Mouse (Mus musculus) liver, embryonic 13.5 days (tissue): ENCODE results near the gene Pop7. TPM values are rescaled to one million over a fixed set of nuclear protein-coding genes. Genes with fewer than 3 reads are reported as not detected.

Experiments used
- ATAC-seq: fragments of 200-750 bp; cut with Nextera tagmentation; 2 replicates; pipeline ENCODE4 v1.8.0; 2017; ENCODE audit warnings: low read depth, mild to moderate bottlenecking, moderate number of reproducible peaks, moderate library complexity
- DNase-seq: peaks from one replicate; pipeline ENCODE4 v3.0.0; 2022
- H3K27ac ChIP-seq: fragments of 300-500 bp; sonication (generic); 2 replicates; pipeline ENCODE4 v1.5.1; 2015; ENCODE audit warnings: moderate library complexity, mild to moderate bottlenecking, inconsistent platforms
- H3K27me3 ChIP-seq: fragments of 300-500 bp; sonication (generic); 2 replicates; pipeline ENCODE4 v1.6.1; 2015; ENCODE audit warnings: mild to moderate bottlenecking, inconsistent platforms
- H3K36me3 ChIP-seq: fragments of 300-500 bp; sonication (generic); 2 replicates; pipeline ENCODE4 v1.6.1; 2015; ENCODE audit warnings: mild to moderate bottlenecking, inconsistent platforms
- H3K4me1 ChIP-seq: fragments of 300-500 bp; sonication (generic); replicated peaks from 2 replicates; pipeline ENCODE4 v1.6.1; 2015; ENCODE audit warnings: inconsistent platforms
- H3K4me2 ChIP-seq: fragments of 300-500 bp; sonication (generic); 2 replicates; pipeline ENCODE4 v1.6.1; 2015; ENCODE audit warnings: inconsistent platforms, mild to moderate bottlenecking, moderate library complexity
- H3K4me3 ChIP-seq: fragments of 300-500 bp; sonication (generic); replicated peaks from 2 replicates; pipeline ENCODE4 v1.5.1; 2015; ENCODE audit warnings: mild to moderate bottlenecking, inconsistent platforms
- H3K9ac ChIP-seq: fragments of 300-500 bp; sonication (generic); 2 replicates; pipeline ENCODE4 v1.6.1; 2015; ENCODE audit warnings: mild to moderate bottlenecking, inconsistent platforms
- H3K9me3 ChIP-seq: fragments of 300-500 bp; sonication (generic); replicated peaks from 2 replicates; pipeline ENCODE4 v1.6.1; 2016; ENCODE audit warnings: inconsistent platforms
- WGBS: fragments of 180-500 bp; shearing (Covaris S2); methylation state at CpG from one replicate; pipeline ENCODE4 v1.1.7; 2015; ENCODE audit not compliant: insufficient replicate concordance; 5-methylcytosine and 5-hydroxymethylcytosine counted together
- polyA plus RNA-seq: library from polyadenylated mRNA; unstranded; fragments of >200 nt; fragmentation: Nextera tagmentation; extraction: Ambion mirVana; gene quantifications from 2 replicates; pipeline ENCODE4 v1.2.1, GENCODE M21; 2015

Gene Pop7
- polyA plus RNA-seq, 1 experiment from 2014 or later, result 46.1 TPM

DNA sequence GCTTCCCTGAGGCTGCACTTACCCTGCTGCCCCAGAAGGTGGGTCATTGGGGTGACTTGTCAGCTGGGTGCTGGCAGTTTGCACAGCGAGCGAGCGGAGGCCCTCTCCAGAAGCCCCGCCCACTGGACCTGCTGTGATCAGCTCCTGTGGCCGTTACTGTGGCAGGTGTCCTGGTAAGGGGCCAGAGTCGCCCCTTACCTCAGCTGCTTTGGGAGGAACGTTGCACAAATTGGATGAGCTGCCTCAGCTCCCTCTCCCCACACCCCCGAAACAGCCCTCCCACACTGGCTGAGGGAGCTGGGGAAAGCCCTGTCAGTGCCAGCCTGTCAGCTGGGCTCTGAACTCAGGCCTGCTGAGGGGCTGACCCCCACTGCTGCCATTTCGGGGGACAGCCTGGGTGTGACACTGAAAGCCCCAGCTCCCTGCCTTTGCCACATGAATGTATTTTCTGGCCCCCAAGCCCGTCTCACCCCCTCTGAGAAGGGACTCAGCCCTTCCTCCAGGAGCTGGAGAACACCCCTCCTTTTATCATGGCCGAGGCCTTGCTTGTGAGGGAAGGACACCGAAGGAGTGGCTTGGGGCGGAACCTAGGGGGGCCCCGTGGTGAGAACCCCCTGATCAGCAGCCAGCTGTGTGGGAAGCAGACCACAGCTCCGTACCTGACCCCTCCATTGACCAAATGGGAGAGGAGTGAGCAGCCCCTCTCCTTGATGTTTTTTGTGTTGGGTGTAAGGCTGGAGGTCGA is 24.0 kb upstream of the Pop7 start:
- Histone ChIP-seq H3K27ac (peak overlapping the region; percentile 68), H3K4me3 (no peak overlapping the region), H3K36me3 (peaks cover 92% of the 10 kb centered on the region), H3K9me3 (no peaks in the 10 kb centered on the region), H3K4me1 (peaks cover 65% of the 10 kb centered on the region), H3K4me2 (peak overlapping the region; percentile 21; the same call in 1 of the 2 replicates), H3K27me3 (no peaks in the 10 kb centered on the region), H3K9ac (peak overlapping the region; percentile 49; the same call in 1 of the 2 replicates)
- ATAC-seq (peak; percentile 37), DNase-seq (no peak)
- WGBS, result 26% methylated on average over 16 of the region's 16 CpGs

DNA sequence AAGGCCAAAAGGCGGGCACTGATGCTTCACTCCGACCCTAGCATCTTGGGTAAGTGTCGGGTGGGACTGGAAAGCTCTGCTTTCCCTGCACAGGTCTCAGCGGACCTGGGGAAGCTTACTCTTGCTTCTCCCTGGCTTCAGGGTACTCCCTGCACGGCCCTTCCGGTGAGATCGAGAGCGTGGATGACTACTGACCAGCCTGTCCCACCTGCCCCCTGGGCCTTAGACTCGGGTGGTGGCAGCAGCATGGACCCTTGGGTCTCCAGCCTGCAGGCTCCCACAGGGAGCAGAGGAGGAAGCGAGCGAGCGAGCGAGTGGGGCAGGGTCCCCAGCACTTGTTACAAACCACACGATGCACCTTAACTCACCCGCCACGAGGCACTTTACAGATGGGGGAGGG is 23.2 kb upstream of the Pop7 start:
- Histone ChIP-seq H3K4me1 (peaks cover 56% of the 10 kb centered on the region), H3K27me3 (no peaks in the 10 kb centered on the region), H3K4me3 (no peak overlapping the region), H3K4me2 (no peak overlapping the region), H3K9ac (no peak overlapping the region), H3K36me3 (peaks cover 99% of the 10 kb centered on the region), H3K27ac (no peak overlapping the region), H3K9me3 (no peaks in the 10 kb centered on the region)
- ATAC-seq, result no peak
- WGBS, result 74% methylated on average over 16 of the region's 16 CpGs
- DNase-seq, result no peak

DNA sequence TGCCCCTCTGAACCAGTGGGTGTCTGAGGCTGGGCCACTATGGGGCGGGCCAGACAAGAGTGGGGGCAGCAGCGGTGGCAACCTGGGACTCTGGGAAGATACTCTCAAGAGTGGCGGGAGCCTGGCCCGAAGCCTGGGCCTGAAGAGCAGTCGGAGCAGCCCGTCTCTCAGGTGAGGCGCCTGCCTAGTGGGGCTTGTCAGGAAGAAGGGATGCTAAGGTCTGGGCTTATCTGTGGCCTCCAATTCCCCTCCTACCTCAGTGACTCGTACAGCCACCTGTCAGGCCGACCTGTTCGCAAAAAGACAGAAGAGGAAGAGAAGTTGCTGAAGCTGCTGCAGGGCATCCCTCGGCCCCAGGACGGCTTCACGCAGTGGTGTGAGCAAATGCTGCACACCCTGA is 22.4 kb upstream of the Pop7 start:
- ATAC-seq (no peak), DNase-seq (no peak)
- no peak overlapping the region for H3K27ac ChIP-seq
- H3K27me3 ChIP-seq, result no peaks in the 10 kb centered on the region
- WGBS, result 83% methylated on average over 13 of the region's 13 CpGs
- no peak overlapping the region for H3K4me2 ChIP-seq
- H3K9me3 ChIP-seq, result no peaks in the 10 kb centered on the region
- peaks cover 48% of the 10 kb centered on the region for H3K4me1 ChIP-seq
- H3K36me3 ChIP-seq, result peaks cover 99% of the 10 kb centered on the region
- no peak overlapping the region for H3K4me3 ChIP-seq
- no peak overlapping the region for H3K9ac ChIP-seq

GRCm38 (mm10) chr5:137524251-137524515 is 21.9 kb upstream of the Pop7 start:
- peaks cover 45% of the 10 kb centered on the region for H3K4me1 ChIP-seq
- no peak overlapping the region for H3K27ac ChIP-seq
- no peak for ATAC-seq
- no peaks in the 10 kb centered on the region for H3K27me3 ChIP-seq
- DNase-seq, result no peak
- no peak overlapping the region for H3K4me3 ChIP-seq
- WGBS, result 83% methylated on average over 8 of the region's 8 CpGs
- no peak overlapping the region for H3K9ac ChIP-seq
- H3K36me3 ChIP-seq, result peaks cover 99% of the 10 kb centered on the region
- no peak overlapping the region for H3K4me2 ChIP-seq
- no peaks in the 10 kb centered on the region for H3K9me3 ChIP-seq

GRCm38 (mm10) chr5:137523396-137524250 is 21.3 kb upstream of the Pop7 start:
- H3K9me3 ChIP-seq, result no peaks in the 10 kb centered on the region
- ATAC-seq (no peak), DNase-seq (no peak)
- H3K4me2 ChIP-seq, result no peak overlapping the region
- H3K36me3 ChIP-seq, result peaks cover 99% of the 10 kb centered on the region
- H3K9ac ChIP-seq, result no peak overlapping the region
- 86% methylated on average over 25 of the region's 25 CpGs for WGBS
- H3K4me1 ChIP-seq, result peaks cover 42% of the 10 kb centered on the region
- no peak overlapping the region for H3K4me3 ChIP-seq
- H3K27ac ChIP-seq, result no peak overlapping the region
- no peaks in the 10 kb centered on the region for H3K27me3 ChIP-seq

DNA sequence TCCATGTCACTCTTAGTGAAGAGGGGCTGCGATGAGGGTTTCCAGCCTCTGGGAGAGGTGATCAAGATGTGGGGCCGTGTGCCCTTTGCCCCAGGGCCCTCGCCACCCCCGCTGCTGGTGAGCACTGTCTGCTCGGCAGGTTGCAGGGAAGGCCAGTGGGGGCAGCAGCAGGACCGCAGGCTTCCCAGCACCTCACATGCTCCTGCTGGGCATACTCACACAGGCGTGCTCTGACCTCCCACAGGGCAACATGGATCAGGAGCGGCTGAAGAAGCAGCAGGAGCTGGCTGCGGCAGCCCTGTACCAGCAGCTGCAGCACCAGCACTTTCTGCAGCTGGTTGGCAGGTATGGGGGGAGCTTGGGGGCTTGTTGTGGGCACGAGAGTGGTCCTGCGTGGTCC is 20.4 kb upstream of the Pop7 start:
- H3K4me3 ChIP-seq, result no peak overlapping the region
- ATAC-seq, result no peak
- peaks cover 96% of the 10 kb centered on the region for H3K36me3 ChIP-seq
- H3K4me1 ChIP-seq, result peaks cover 37% of the 10 kb centered on the region
- no peak overlapping the region for H3K9ac ChIP-seq
- peak overlapping the region; percentile 27; the same call in 1 of the 2 replicates for H3K27ac ChIP-seq
- no peaks in the 10 kb centered on the region for H3K9me3 ChIP-seq
- 82% methylated on average over 11 of the region's 11 CpGs for WGBS
- H3K27me3 ChIP-seq, result no peaks in the 10 kb centered on the region
- H3K4me2 ChIP-seq, result no peak overlapping the region
- DNase-seq, result no peak

DNA sequence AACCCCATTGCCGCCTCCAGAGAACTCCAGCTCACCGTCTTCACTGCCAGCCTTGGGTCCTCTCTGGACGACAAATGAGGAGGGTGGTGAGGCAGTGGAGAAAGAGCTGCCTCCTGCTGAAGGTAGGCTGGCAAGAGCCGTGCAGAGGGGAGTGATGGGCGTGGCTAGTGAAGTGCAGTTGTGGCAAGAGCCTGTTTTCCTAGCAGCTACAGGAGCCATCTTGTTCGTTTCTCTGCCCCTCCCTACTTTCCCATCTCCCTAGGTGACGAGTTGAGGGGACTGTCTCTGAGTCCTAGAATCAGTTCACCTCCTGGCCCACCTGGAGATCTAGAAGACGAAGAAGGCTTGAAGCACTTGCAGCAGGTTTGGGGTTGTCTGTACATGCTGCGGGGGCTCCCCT is 19.5 kb upstream of the Pop7 start:
- Histone ChIP-seq H3K27ac (no peak overlapping the region), H3K9ac (no peak overlapping the region), H3K4me3 (no peak overlapping the region), H3K9me3 (no peaks in the 10 kb centered on the region), H3K36me3 (peaks cover 93% of the 10 kb centered on the region), H3K27me3 (no peaks in the 10 kb centered on the region), H3K4me1 (peaks cover 37% of the 10 kb centered on the region), H3K4me2 (no peak overlapping the region)
- DNase-seq (no peak), ATAC-seq (no peak)
- WGBS, result 64% methylated on average over 9 of the region's 9 CpGs

GRCm38 (mm10) chr5:137519691-137520550 is 17.6 kb upstream of the Pop7 start:
- H3K4me2 ChIP-seq, result no peak overlapping the region
- 89% methylated on average over 27 of the region's 27 CpGs for WGBS
- DNase-seq, result no peak
- H3K4me3 ChIP-seq, result no peak overlapping the region
- no peaks in the 10 kb centered on the region for H3K27me3 ChIP-seq
- H3K36me3 ChIP-seq, result peaks cover 75% of the 10 kb centered on the region
- no peak overlapping the region for H3K9ac ChIP-seq
- ATAC-seq, result no peak
- no peaks in the 10 kb centered on the region for H3K9me3 ChIP-seq
- H3K4me1 ChIP-seq, result peaks cover 35% of the 10 kb centered on the region
- no peak overlapping the region for H3K27ac ChIP-seq

GRCm38 (mm10) chr5:137518436-137518835 is 16.1 kb upstream of the Pop7 start, which contains the start of gene Gigyf1:
TSS of gene Gigyf1 (plus strand) at chr5:137518548.
- Histone ChIP-seq H3K9me3 (no peaks in the 10 kb centered on the region), H3K27ac (no peak within 1 kb of the TSS), H3K36me3 (peaks cover 60% of the 10 kb centered on the region), H3K9ac (no peak within 1 kb of the TSS), H3K27me3 (no peaks in the 10 kb centered on the region), H3K4me1 (peaks cover 48% of the 10 kb centered on the region), H3K4me2 (no peak within 1 kb of the TSS), H3K4me3 (no peak within 1 kb of the TSS)
- DNase-seq, result no peak
- no peak for ATAC-seq
- 67% methylated on average over 5 of the region's 5 CpGs for WGBS

DNA sequence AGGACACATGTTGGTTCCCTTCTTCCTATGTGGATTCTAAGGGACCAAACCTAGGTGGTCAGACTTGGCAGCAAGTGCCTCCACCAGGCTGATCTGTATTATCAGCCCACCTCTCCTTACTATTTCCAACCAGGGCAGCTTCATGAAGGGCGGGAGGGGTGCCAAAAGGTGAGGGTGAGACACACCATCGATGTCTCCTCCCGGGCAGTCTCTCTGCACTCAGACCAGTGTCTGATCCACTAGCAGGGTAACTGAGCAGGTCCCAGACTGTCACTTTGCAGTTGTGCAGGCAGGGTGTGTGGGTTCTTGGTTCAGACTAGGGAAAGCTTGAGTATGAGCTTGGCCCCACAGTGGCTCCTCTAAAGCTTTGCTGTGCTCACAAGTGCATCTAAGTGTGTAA is 12.5 kb upstream of the Pop7 start:
- WGBS, result 74% methylated on average over 3 of the region's 3 CpGs
- Histone ChIP-seq H3K27ac (no peak overlapping the region), H3K36me3 (peaks cover 24% of the 10 kb centered on the region), H3K4me1 (peaks cover 69% of the 10 kb centered on the region), H3K27me3 (no peaks in the 10 kb centered on the region), H3K4me3 (no peak overlapping the region), H3K9ac (no peak overlapping the region), H3K9me3 (no peaks in the 10 kb centered on the region), H3K4me2 (no peak overlapping the region)
- DNase-seq (no peak), ATAC-seq (no peak)
